Mouse (Mus musculus) embryonic facial prominence, embryonic 14.5 days (tissue): ENCODE data around the gene Nup62cl. TPM values are rescaled to one million over a fixed set of nuclear protein-coding genes. Genes with fewer than 3 reads are reported as not detected.

Experiments
- polyA plus RNA-seq: library from polyadenylated mRNA; unstranded; fragments of >200 nt; fragmentation: Nextera tagmentation; extraction: Ambion mirVana; gene quantifications from 2 replicates; pipeline ENCODE4 v1.2.1, GENCODE M21; 2014

Gene Nup62cl
- polyA plus RNA-seq, 1 experiment from 2014 or later: 2.6 TPM

Other genes with a start within 250 kb of the Nup62cl start
- gene Morc4, start 191.0 kb downstream of the Nup62cl start, polyA plus RNA-seq: 25.3 and 28.8 TPM in 2 replicates
- 5.8 and 6.0 TPM in 2 replicates for gene Rbm41, start 64.1 kb downstream of the Nup62cl start, polyA plus RNA-seq
- 0.47 TPM in 1 of 2 replicates, not detected in the other for gene Pih1h3b, start 167 bp upstream of the Nup62cl start, polyA plus RNA-seq